Mouse (Mus musculus) forebrain, embryonic 13.5 days (tissue): Measurements from ENCODE around the gene Kdm5b. TPM values are rescaled to one million over a fixed set of nuclear protein-coding genes. Genes with fewer than 3 reads are reported as not detected.
"Not testable (repeated sequence)": the region's sequence is repeated elsewhere in the genome, so short reads cannot be mapped to it uniquely, and the experiment has no call there.

Source experiments
- ATAC-seq: fragments of 200-750 bp; cut with Nextera tagmentation; 2 replicates; pipeline ENCODE4 v1.8.0; 2017
- H3K27ac ChIP-seq: fragments of 300-500 bp; sonication (generic); 2 replicates; pipeline ENCODE4 v1.5.1; 2015; ENCODE audit warnings: inconsistent platforms, mild to moderate bottlenecking, moderate library complexity
- H3K27me3 ChIP-seq: fragments of 300-500 bp; sonication (generic); 2 replicates; pipeline ENCODE4 v1.6.1; 2015; ENCODE audit warnings: mild to moderate bottlenecking, inconsistent platforms
- H3K36me3 ChIP-seq: fragments of 300-500 bp; sonication (generic); 2 replicates; pipeline ENCODE4 v1.6.1; 2015; ENCODE audit warnings: mild to moderate bottlenecking, inconsistent platforms; ENCODE audit not compliant: poor library complexity, severe bottlenecking
- H3K4me1 ChIP-seq: fragments of 300-500 bp; sonication (generic); 2 replicates; pipeline ENCODE4 v1.6.1; 2015; ENCODE audit warnings: inconsistent platforms
- H3K4me2 ChIP-seq: fragments of 300-500 bp; sonication (generic); 2 replicates; pipeline ENCODE4 v1.6.1; 2015; ENCODE audit warnings: inconsistent platforms, mild to moderate bottlenecking, moderate library complexity
- H3K4me3 ChIP-seq: fragments of 300-500 bp; sonication (generic); 2 replicates; pipeline ENCODE4 v1.5.1; 2015; ENCODE audit warnings: mild to moderate bottlenecking, inconsistent platforms
- H3K9ac ChIP-seq: fragments of 300-500 bp; sonication (generic); 2 replicates; pipeline ENCODE4 v1.6.1; 2015; ENCODE audit warnings: mild to moderate bottlenecking, inconsistent platforms
- H3K9me3 ChIP-seq: fragments of 300-500 bp; sonication (generic); replicated peaks from 2 replicates; pipeline ENCODE4 v1.6.1; 2016; ENCODE audit warnings: inconsistent platforms
- WGBS: fragments of 180-500 bp; shearing (Covaris S2); methylation state at CpG from one replicate; pipeline ENCODE4 v1.1.7; 2015; 5-methylcytosine and 5-hydroxymethylcytosine counted together
- polyA plus RNA-seq: library from polyadenylated mRNA; unstranded; fragments of >200 nt; fragmentation: Nextera tagmentation; extraction: Ambion mirVana; gene quantifications from 2 replicates; pipeline ENCODE4 v1.2.1, GENCODE M21; 2015

Gene Kdm5b
- 95.4 and 96.5 TPM in 2 replicates for polyA plus RNA-seq

- Histone ChIP-seq H3K9ac (peak within 1 kb of the TSS; percentile 99), H3K9me3 (no peaks in the 10 kb centered on the region), H3K27me3 (no peaks in the 10 kb centered on the region), H3K27ac (peak within 1 kb of the TSS; percentile 95), H3K4me3 (peak within 1 kb of the TSS; percentile 100), H3K36me3 (no peaks in the 10 kb centered on the region), H3K4me2 (peak within 1 kb of the TSS; percentile 75), H3K4me1 (peaks cover 41% of the 10 kb centered on the region)
- ATAC-seq, result peak; percentile 42
- under 1% methylated on average over 34 of the region's 34 CpGs for WGBS
Observed at GRCm38 (mm10) chr1:134559976-134560375, at the start of gene Kdm5b. Gene Kdm5b, plus strand, starts transcription at chr1:134560171.

- Histone ChIP-seq H3K4me2 (no peak overlapping the region), H3K27ac (no peak overlapping the region), H3K27me3 (peaks cover 37% of the 10 kb centered on the region), H3K4me1 (peaks cover 25% of the 10 kb centered on the region), H3K9me3 (no peaks in the 10 kb centered on the region), H3K36me3 (peaks cover 15% of the 10 kb centered on the region), H3K9ac (no peak overlapping the region), H3K4me3 (no peak overlapping the region)
- WGBS, result 60% methylated on average over 4 of the region's 4 CpGs
- no peak for ATAC-seq
Observed at GRCm38 (mm10) chr1:134512183-134512582, 47.8 kb upstream of the Kdm5b start.

- H3K4me2 ChIP-seq, result peak overlapping the region; percentile 70
- peaks cover 37% of the 10 kb centered on the region for H3K27me3 ChIP-seq
- H3K4me3 ChIP-seq, result no peak overlapping the region
- no peak for ATAC-seq
- H3K36me3 ChIP-seq, result peaks cover 11% of the 10 kb centered on the region
- H3K4me1 ChIP-seq, result peaks cover 25% of the 10 kb centered on the region
- no peak overlapping the region for H3K9ac ChIP-seq
- no peaks in the 10 kb centered on the region for H3K9me3 ChIP-seq
- H3K27ac ChIP-seq, result no peak overlapping the region
- WGBS, result 47% methylated on average over 6 of the region's 6 CpGs
Observed at GRCm38 (mm10) chr1:134512584-134512983, 47.4 kb upstream of the Kdm5b start.

GRCm38 (mm10) chr1:134513312-134513860 is 46.6 kb upstream of the Kdm5b start:
- no peak for ATAC-seq
- Histone ChIP-seq H3K4me2 (peak overlapping the region; percentile 70), H3K4me3 (peak overlapping the region; percentile 38), H3K27me3 (peaks cover 37% of the 10 kb centered on the region), H3K27ac (no peak overlapping the region), H3K4me1 (peaks cover 25% of the 10 kb centered on the region), H3K9ac (peak overlapping the region; percentile 64), H3K9me3 (no peaks in the 10 kb centered on the region), H3K36me3 (peaks cover 3% of the 10 kb centered on the region)
- 2% methylated on average over 38 of the region's 38 CpGs for WGBS

GRCm38 (mm10) chr1:134513876-134514590 is 45.9 kb upstream of the Kdm5b start:
- Histone ChIP-seq H3K36me3 (no peaks in the 10 kb centered on the region), H3K4me1 (peaks cover 25% of the 10 kb centered on the region), H3K9ac (peak overlapping the region; percentile 12; the same call in 1 of the 2 replicates), H3K27me3 (peaks cover 37% of the 10 kb centered on the region), H3K27ac (no peak overlapping the region), H3K4me2 (peak overlapping the region; percentile 70), H3K9me3 (no peaks in the 10 kb centered on the region), H3K4me3 (peak overlapping the region; percentile 38; the same call in 1 of the 2 replicates)
- WGBS, result 38% methylated on average over 16 of the region's 16 CpGs
- ATAC-seq, result no peak

- no peak overlapping the region for H3K4me2 ChIP-seq
- no peaks in the 10 kb centered on the region for H3K9me3 ChIP-seq
- peaks cover 25% of the 10 kb centered on the region for H3K4me1 ChIP-seq
- no peak overlapping the region for H3K4me3 ChIP-seq
- no peaks in the 10 kb centered on the region for H3K36me3 ChIP-seq
- no peak overlapping the region for H3K27ac ChIP-seq
- no peak for ATAC-seq
- H3K9ac ChIP-seq, result no peak overlapping the region
- peaks cover 37% of the 10 kb centered on the region for H3K27me3 ChIP-seq
- WGBS, result 83% methylated on average over 2 of the region's 2 CpGs
Observed at GRCm38 (mm10) chr1:134515891-134516290, 44.1 kb upstream of the Kdm5b start.

GRCm38 (mm10) chr1:134516491-134517198 is 43.3 kb upstream of the Kdm5b start:
- Histone ChIP-seq H3K9ac (no peak overlapping the region), H3K9me3 (no peaks in the 10 kb centered on the region), H3K4me1 (peaks cover 25% of the 10 kb centered on the region), H3K36me3 (no peaks in the 10 kb centered on the region), H3K4me3 (no peak overlapping the region), H3K27ac (no peak overlapping the region), H3K27me3 (peaks cover 35% of the 10 kb centered on the region), H3K4me2 (no peak overlapping the region)
- WGBS, result 13% methylated on average over 4 of the region's 4 CpGs
- ATAC-seq, result no peak

- H3K4me2 ChIP-seq, H3K27ac ChIP-seq, H3K9ac ChIP-seq, ATAC-seq, H3K4me3 ChIP-seq, H3K36me3 ChIP-seq, H3K9me3 ChIP-seq: not testable (repeated sequence)
- 94% methylated on average over 14 of the region's 14 CpGs for WGBS
- peaks cover 20% of the 10 kb centered on the region for H3K4me1 ChIP-seq
- H3K27me3 ChIP-seq, result peaks cover 23% of the 10 kb centered on the region
Observed at GRCm38 (mm10) chr1:134517841-134518240, 42.1 kb upstream of the Kdm5b start.

GRCm38 (mm10) chr1:134518677-134519076 is 41.3 kb upstream of the Kdm5b start:
- no peaks in the 10 kb centered on the region for H3K36me3 ChIP-seq
- no peak overlapping the region for H3K27ac ChIP-seq
- peak; percentile 65; the same call in 1 of the 2 replicates for ATAC-seq
- no peak overlapping the region for H3K9ac ChIP-seq
- peaks cover 11% of the 10 kb centered on the region for H3K4me1 ChIP-seq
- no peak overlapping the region for H3K4me2 ChIP-seq
- H3K27me3 ChIP-seq, result peaks cover 15% of the 10 kb centered on the region
- H3K4me3 ChIP-seq, result no peak overlapping the region
- WGBS, result 11% methylated on average over 7 of the region's 7 CpGs
- no peaks in the 10 kb centered on the region for H3K9me3 ChIP-seq

- peaks cover 10% of the 10 kb centered on the region for H3K27me3 ChIP-seq
- WGBS, result 94% methylated on average over 5 of the region's 5 CpGs
- H3K36me3 ChIP-seq, H3K4me2 ChIP-seq, H3K9me3 ChIP-seq, H3K4me3 ChIP-seq, ATAC-seq, H3K4me1 ChIP-seq, H3K27ac ChIP-seq, H3K9ac ChIP-seq: not testable (repeated sequence)
Observed at GRCm38 (mm10) chr1:134519201-134519600, 40.8 kb upstream of the Kdm5b start.

GRCm38 (mm10) chr1:134520001-134520721 is 39.8 kb upstream of the Kdm5b start:
- Histone ChIP-seq H3K9me3 (no peaks in the 10 kb centered on the region), H3K4me3 (no peak overlapping the region), H3K27me3 (peaks cover 2% of the 10 kb centered on the region), H3K4me1 (peaks cover 10% of the 10 kb centered on the region), H3K36me3 (no peaks in the 10 kb centered on the region), H3K27ac (no peak overlapping the region), H3K4me2 (no peak overlapping the region), H3K9ac (no peak overlapping the region)
- WGBS, result 83% methylated on average over 8 of the region's 8 CpGs
- ATAC-seq, result no peak

- Histone ChIP-seq H3K4me3 (no peak overlapping the region), H3K27me3 (no peaks in the 10 kb centered on the region), H3K9me3 (no peaks in the 10 kb centered on the region), H3K36me3 (no peaks in the 10 kb centered on the region), H3K9ac (no peak overlapping the region), H3K4me1 (peaks cover 8% of the 10 kb centered on the region), H3K27ac (no peak overlapping the region), H3K4me2 (no peak overlapping the region)
- ATAC-seq, result no peak
- WGBS, result 84% methylated on average over 7 of the region's 7 CpGs
Observed at GRCm38 (mm10) chr1:134521163-134521562, 38.8 kb upstream of the Kdm5b start.
